Mouse (Mus musculus): ENCODE measurements around the gene Zfp420.
A peak's percentile ranks its signal among the peaks of the same experiment; 100 is the strongest.

The Zfp420 gene

GRCm38 (mm10) chr7:29859532-29860517 lies at the start of gene Zfp420:
Gene Zfp420 (plus strand): TSS chr7:29859979.
- peak; percentile 96 for DNase-seq (ENCODE audit: low read depth, low spot score)

GRCm38 (mm10) chr7:29812244-29812643 lies 47.5 kb upstream of the Zfp420 start:
- no peak for DNase-seq (ENCODE audit: low read depth, low spot score)

- DNase-seq (ENCODE audit: low read depth, low spot score), result no peak
These were observed 45.4 kb upstream of the Zfp420 start for GRCm38 (mm10) chr7:29814381-29814780.

GRCm38 (mm10) chr7:29815061-29815784 lies 44.6 kb upstream of the Zfp420 start:
- DNase-seq (ENCODE audit: low read depth, low spot score), result no peak

- DNase-seq (ENCODE audit: low read depth, low spot score), result peak; percentile 97
These were observed 43.8 kb upstream of the Zfp420 start, which contains the start of gene Zfp790 for GRCm38 (mm10) chr7:29815910-29816429. Gene Zfp790 (plus strand): TSS chr7:29816114.

GRCm38 (mm10) chr7:29818619-29819254 lies 41.0 kb upstream of the Zfp420 start:
- peak; percentile 83 for DNase-seq (ENCODE audit: low read depth, low spot score)

- no peak for DNase-seq (ENCODE audit: low read depth, low spot score)
These were observed 31.8 kb upstream of the Zfp420 start for GRCm38 (mm10) chr7:29828001-29828400.

- no peak for DNase-seq (ENCODE audit: low read depth, low spot score)
These were observed 30.0 kb upstream of the Zfp420 start for GRCm38 (mm10) chr7:29829804-29830203.

GRCm38 (mm10) chr7:29836816-29837215 lies 23.0 kb upstream of the Zfp420 start:
- DNase-seq (ENCODE audit: low read depth, low spot score), result no peak

GRCm38 (mm10) chr7:29839256-29839655 lies 20.5 kb upstream of the Zfp420 start:
- no peak for DNase-seq (ENCODE audit: low read depth, low spot score)

- no peak for DNase-seq (ENCODE audit: low read depth, low spot score)
These were observed 17.7 kb upstream of the Zfp420 start for GRCm38 (mm10) chr7:29842105-29842504.

GRCm38 (mm10) chr7:29844616-29845015 lies 15.2 kb upstream of the Zfp420 start:
- no peak for DNase-seq (ENCODE audit: low read depth, low spot score)

GRCm38 (mm10) chr7:29852831-29853218 lies 7.0 kb upstream of the Zfp420 start:
- DNase-seq (ENCODE audit: low read depth, low spot score), result no peak

- DNase-seq (ENCODE audit: low read depth, low spot score), result peak; percentile 90
These were observed 6.4 kb upstream of the Zfp420 start, which contains the start of gene Zfp940 for GRCm38 (mm10) chr7:29853219-29853842. Gene Zfp940 (minus strand): TSS chr7:29853669.

GRCm38 (mm10) chr7:29861660-29862059 lies 1.9 kb downstream of the Zfp420 start:
- DNase-seq (ENCODE audit: low read depth, low spot score), result peak; percentile 84

GRCm38 (mm10) chr7:29874256-29874655 lies 14.5 kb downstream of the Zfp420 start:
- no peak for DNase-seq (ENCODE audit: low read depth, low spot score)

GRCm38 (mm10) chr7:29877561-29877960 lies 17.8 kb downstream of the Zfp420 start:
- peak; percentile 41 for DNase-seq (ENCODE audit: low read depth, low spot score)

GRCm38 (mm10) chr7:29880056-29880455 lies 20.3 kb downstream of the Zfp420 start:
- no peak for DNase-seq (ENCODE audit: low read depth, low spot score)

- DNase-seq (ENCODE audit: low read depth, low spot score), result no peak
These were observed 21.1 kb downstream of the Zfp420 start for GRCm38 (mm10) chr7:29880916-29881315.

GRCm38 (mm10) chr7:29890501-29890900 lies 30.7 kb downstream of the Zfp420 start:
- no peak for DNase-seq (ENCODE audit: low read depth, low spot score)

GRCm38 (mm10) chr7:29892756-29893155 lies 33.0 kb downstream of the Zfp420 start:
- DNase-seq (ENCODE audit: low read depth, low spot score), result no peak
